Comparison of ENCODE assay signal across 24 mouse cellular contexts in genomic region chr14:21753367-21753766, GRCm38 (mm10). TPM values are rescaled to one million over a fixed set of nuclear protein-coding genes. Genes with fewer than 3 reads are reported as not detected.
DNase-seq lines count a peak whose midpoint lies in the region; ATAC-seq and TF ChIP-seq lines count a peak whose summit lies in the region.
"Had no signal": no experiment of that assay in that cellular context is flagged by ENCODE, and none has a peak within 500 bp of the region (broad histone marks: within the 10 kb centered on the region; RNA-seq: fewer than 3 reads in every experiment).

No protein-coding gene starts in this region.

- H3K9me3 ChIP-seq in liver, embryonic 11.5 days (ENCODE audit: control insufficient read depth, low read length) = no peaks in the 10 kb centered on the region
- no peaks in the 10 kb centered on the region for H3K9me3 ChIP-seq in liver, postnatal 0 days (ENCODE audit: low read length)
- no peaks in the 10 kb centered on the region for H3K9me3 ChIP-seq in stomach, postnatal 0 days (ENCODE audit: control insufficient read depth, low read length)
- H3K9me3 ChIP-seq: G1E had no signal

- peak overlapping the region; percentile 55 for H3K27ac ChIP-seq in gastrocnemius, adult 2 months
- peak overlapping the region; percentile 67 for H3K27ac ChIP-seq in liver, adult 2 months (replicated peaks; ENCODE audit: insufficient read depth, low read depth, low read length)
- no peak overlapping the region for H3K27ac ChIP-seq in liver, embryonic 11.5 days (ENCODE audit: low read depth, low read length)
- H3K27ac ChIP-seq in liver, postnatal 0 days (ENCODE audit: low read depth) = peak overlapping the region; percentile 36; the same call in 1 of the 2 replicates
- no peak overlapping the region for H3K27ac ChIP-seq in stomach, postnatal 0 days (replicated peaks)

- no peak for TF ChIP-seq CTCF in gastrocnemius, adult 2 months (IDR thresholded peaks at IDR 0.05)
- TF ChIP-seq CTCF in liver, adult 2 months (IDR thresholded peaks at IDR 0.05; ENCODE audit: low read depth, low read length) = no peak
- no peak for TF ChIP-seq CTCF in liver, postnatal 0 days (IDR thresholded peaks at IDR 0.05; ENCODE audit: low read depth)
- no peak for TF ChIP-seq CTCF in stomach, postnatal 0 days (IDR thresholded peaks at IDR 0.05; ENCODE audit: low read depth)

- no peak for DNase-seq in gastrocnemius, adult 2 months
- no peak for DNase-seq in gastrocnemius, postnatal 25 days
- DNase-seq in liver, adult 2 months (ENCODE audit: extremely low read depth, low read depth, low spot score) = peak; percentile 87
- no peak for DNase-seq in liver, embryonic 11.5 days (ENCODE audit: low spot score)
- no peak for DNase-seq in liver, postnatal 0 days
- no peak for DNase-seq in liver
- no peak for DNase-seq in stomach, postnatal 0 days (ENCODE audit: low spot score)
- DNase-seq in layer of hippocampus, adult 11-12 months (ENCODE audit: low spot score) = no peak
- DNase-seq: adrenal gland, adult 2 months; adrenal gland, adult 8-10 months; adrenal gland, postnatal 10 days; adrenal gland, postnatal 14 days; adrenal gland, postnatal 25 days; B cell, adult 2 months; cerebellum, adult 11 months; cerebellum, adult 11-12 months had no signal

- H3K9ac ChIP-seq in liver, adult 2 months (ENCODE audit: low read depth, low read length) = no peak overlapping the region
- no peak overlapping the region for H3K9ac ChIP-seq in liver, embryonic 11.5 days (ENCODE audit: low read depth, low read length)
- H3K9ac ChIP-seq in liver, postnatal 0 days (replicated peaks) = peak overlapping the region; percentile 9; the same call in 1 of the 2 replicates
- H3K9ac ChIP-seq in stomach, postnatal 0 days (ENCODE audit: low read length) = no peak overlapping the region

- H3K79me2 ChIP-seq in liver, adult 2 months (ENCODE audit: control insufficient read depth, insufficient read depth, low read length) = peaks cover 13% of the 10 kb centered on the region; the same call in 1 of the 2 replicates

- H3K4me2 ChIP-seq in liver, embryonic 11.5 days = no peak overlapping the region
- 0 out of 2 replicates have a peak overlapping the region, but pooled peaks have one; percentile 37 for H3K4me2 ChIP-seq in liver, postnatal 0 days (ENCODE audit: low read depth, low read length)
- H3K4me2 ChIP-seq in stomach, postnatal 0 days (replicated peaks; ENCODE audit: low read depth) = 0 out of 2 replicates have a peak overlapping the region, but pooled peaks have one; percentile 20

- no peak for ATAC-seq in liver, embryonic 11.5 days (replicated peaks; ENCODE audit: low FRiP score)
- no peak for ATAC-seq in liver, postnatal 0 days
- no peak for ATAC-seq in stomach, postnatal 0 days (ENCODE audit: low FRiP score, low TSS enrichment)
- ATAC-seq: activated CD4-positive, CD25-positive, alpha-beta regulatory T cell, adult 4 months; CD4-positive, CD25-positive, alpha-beta regulatory T cell, adult 4 months; Patski had no signal

- TF ChIP-seq EP300 in liver, postnatal 0 days (IDR thresholded peaks at IDR 0.05; ENCODE audit: low read depth) = no peak
- no peak for TF ChIP-seq EP300 in stomach, postnatal 0 days (optimal IDR thresholded peaks at IDR 0.05)

- no peaks in the 10 kb centered on the region for H3K36me3 ChIP-seq in liver, adult 2 months (ENCODE audit: control insufficient read depth, insufficient read depth, low read length)
- H3K36me3 ChIP-seq in liver, embryonic 11.5 days (ENCODE audit: control insufficient read depth, insufficient read depth, low read length) = no peaks in the 10 kb centered on the region
- H3K36me3 ChIP-seq in liver, postnatal 0 days (replicated peaks; ENCODE audit: insufficient read depth, low read length) = no peaks in the 10 kb centered on the region
- no peaks in the 10 kb centered on the region for H3K36me3 ChIP-seq in stomach, postnatal 0 days (ENCODE audit: control insufficient read depth, insufficient read depth, low read length)

- intact Hi-C loops in gastrocnemius, adult 2 months (cut with DNase I) = loop anchor here (5.0 kb wide), 1 partner anchor 94 kb away; the partner anchor contains the start of gene Comtd1

- WGBS in liver, adult 2 months = 19% methylated on average over 4 of the region's 4 CpGs
- 71% methylated on average over 4 of the region's 4 CpGs for WGBS in liver, embryonic 11.5 days
- WGBS in liver, postnatal 0 days (ENCODE audit: insufficient replicate concordance) = 57% methylated on average over 4 of the region's 4 CpGs
- 75% methylated on average over 4 of the region's 4 CpGs for WGBS in stomach, postnatal 0 days

- TF ChIP-seq POLR2A in liver, adult 2 months (IDR thresholded peaks at IDR 0.05; ENCODE audit: extremely low read depth, insufficient read depth, low read length) = no peak

- H3K4me3 ChIP-seq in gastrocnemius, adult 2 months = no peak overlapping the region
- H3K4me3 ChIP-seq in liver, adult 2 months (ENCODE audit: insufficient read depth, low read depth, low read length) = peak overlapping the region; percentile 60; the same call in 1 of the 2 replicates
- H3K4me3 ChIP-seq in liver, embryonic 11.5 days (ENCODE audit: low read depth, low read length) = no peak overlapping the region
- H3K4me3 ChIP-seq in liver, postnatal 0 days (ENCODE audit: low read depth, low read length) = no peak overlapping the region
- H3K4me3 ChIP-seq in stomach, postnatal 0 days (ENCODE audit: low read depth, low read length) = no peak overlapping the region

- H3K27me3 ChIP-seq in liver, adult 2 months (ENCODE audit: control insufficient read depth, insufficient read depth, low read length) = no peaks in the 10 kb centered on the region
- no peaks in the 10 kb centered on the region for H3K27me3 ChIP-seq in liver, embryonic 11.5 days (replicated peaks; ENCODE audit: control insufficient read depth, insufficient read depth, low read length)
- no peaks in the 10 kb centered on the region for H3K27me3 ChIP-seq in liver, postnatal 0 days (ENCODE audit: insufficient read depth, low read length)
- H3K27me3 ChIP-seq in stomach, postnatal 0 days (ENCODE audit: control insufficient read depth, insufficient read depth, low read length) = no peaks in the 10 kb centered on the region
- H3K27me3 ChIP-seq: CH12.LX, Patski had no signal

- peaks cover 16% of the 10 kb centered on the region for H3K4me1 ChIP-seq in liver, adult 2 months (ENCODE audit: control insufficient read depth, insufficient read depth, low read length)
- H3K4me1 ChIP-seq in liver, embryonic 11.5 days (replicated peaks; ENCODE audit: control insufficient read depth, insufficient read depth, low read length) = peaks cover 39% of the 10 kb centered on the region
- peaks cover 30% of the 10 kb centered on the region for H3K4me1 ChIP-seq in liver, postnatal 0 days (ENCODE audit: insufficient read depth)
- H3K4me1 ChIP-seq in stomach, postnatal 0 days (replicated peaks; ENCODE audit: control insufficient read depth, insufficient read depth) = no peaks in the 10 kb centered on the region

RNA-seq across cellular contexts. Expression of gene Dusp13, which starts 2.4 kb away (rescaled TPM):
- 100 to 1,000 TPM; 194 to 238 TPM for total RNA-seq in gastrocnemius, adult 2 months (2021)
- 100 to 1,000 TPM; 145 to 174 TPM for total RNA-seq in gastrocnemius, postnatal 25 days (2021)
- total RNA-seq in liver, adult 2 months (2014; rRNA removed) = 0.20 TPM in 1 of 2 replicates, not detected in the other
- 0.21 TPM in 1 of 2 replicates, not detected in the other for polyA plus RNA-seq in liver, adult 2 months (2012; rRNA removed)
- not detected in 2 replicates for polyA plus RNA-seq in liver, embryonic 11.5 days (2014; fragmentation: Nextera tagmentation; extraction: Ambion mirVana)
- 0.24 TPM in 1 of 2 replicates, not detected in the other for polyA plus RNA-seq in liver, postnatal 0 days (2015; fragmentation: Nextera tagmentation; extraction: Ambion mirVana)
- polyA plus RNA-seq in stomach, postnatal 0 days (2015; fragmentation: Nextera tagmentation; extraction: Ambion mirVana) = 1.9 and 2.5 TPM in 2 replicates
- total RNA-seq: adrenal gland, adult 2 months; adrenal gland, postnatal 14 days; adrenal gland, postnatal 25 days; CH12.LX; MEL had no signal
- polyA plus RNA-seq: activated CD4-positive, CD25-positive, alpha-beta regulatory T cell, adult 4 months; brain, embryonic 14.5 days; CD4-positive, CD25-positive, alpha-beta regulatory T cell, adult 4 months; G1E had no signal

RNA-seq across cellular contexts. Expression of gene Samd8, which starts 3.0 kb away (rescaled TPM):
- 10 to 100 TPM; 57.3 to 63.4 TPM for total RNA-seq in gastrocnemius, adult 2 months (2021)
- 10 to 100 TPM; 35.5 to 43.7 TPM for total RNA-seq in gastrocnemius, postnatal 25 days (2021)
- total RNA-seq in liver, adult 2 months (2014; rRNA removed) = 27.1 and 40.9 TPM in 2 replicates
- 12.7 and 14.5 TPM in 2 replicates for polyA plus RNA-seq in liver, adult 2 months (2012; rRNA removed)
- polyA plus RNA-seq in liver, embryonic 11.5 days (2014; fragmentation: Nextera tagmentation; extraction: Ambion mirVana) = 7.1 TPM in 2 replicates
- polyA plus RNA-seq in liver, postnatal 0 days (2015; fragmentation: Nextera tagmentation; extraction: Ambion mirVana) = 3.8 and 4.1 TPM in 2 replicates
- 15.3 and 15.9 TPM in 2 replicates for polyA plus RNA-seq in stomach, postnatal 0 days (2015; fragmentation: Nextera tagmentation; extraction: Ambion mirVana)

RNA-seq across cellular contexts. Expression of gene Dupd1, which starts 39.0 kb away (rescaled TPM):
- total RNA-seq in gastrocnemius, adult 2 months (2021) = 10 to 100 TPM; 33.6 to 58.6 TPM
- total RNA-seq in gastrocnemius, postnatal 25 days (2021) = 10 to 100 TPM; 57.7 to 62.2 TPM
- not detected in 2 replicates for total RNA-seq in liver, adult 2 months (2014; rRNA removed)
- polyA plus RNA-seq in liver, adult 2 months (2012; rRNA removed) = not detected in 2 replicates
- 0.15 TPM in 1 of 2 replicates, not detected in the other for polyA plus RNA-seq in liver, embryonic 11.5 days (2014; fragmentation: Nextera tagmentation; extraction: Ambion mirVana)
- 0.15 TPM in 1 of 2 replicates, not detected in the other for polyA plus RNA-seq in liver, postnatal 0 days (2015; fragmentation: Nextera tagmentation; extraction: Ambion mirVana)
- polyA plus RNA-seq in stomach, postnatal 0 days (2015; fragmentation: Nextera tagmentation; extraction: Ambion mirVana) = not detected in 2 replicates
- total RNA-seq: CH12.LX, ES-E14, G1E, MEL had no signal
- polyA plus RNA-seq: activated CD4-positive, CD25-positive, alpha-beta regulatory T cell, adult 4 months; CD4-positive, CD25-positive, alpha-beta regulatory T cell, adult 4 months; G1E; Patski had no signal

Comparison
In these comparisons a context has a peak if more than half of its experiments do, and no peak if none do; other contexts are left out.
1. H3K27ac ChIP-seq: peak in gastrocnemius, adult 2 months (single experiment), liver, adult 2 months (single experiment) and liver, postnatal 0 days (single experiment); none in liver, embryonic 11.5 days (single experiment) and stomach, postnatal 0 days (single experiment).